Mouse (Mus musculus) heart, postnatal 0 days (tissue): ENCODE data around the gene Atp5s. TPM values are rescaled to one million over a fixed set of nuclear protein-coding genes. Genes with fewer than 3 reads are reported as not detected.

Experiments
- ATAC-seq: fragments of 200-750 bp; cut with Nextera tagmentation; 2 replicates; pipeline ENCODE4 v1.8.0; 2017; ENCODE audit warnings: low read depth, moderate number of reproducible peaks, moderate library complexity; ENCODE audit not compliant: insufficient read depth
- DNase-seq: peaks from one replicate; pipeline ENCODE4 v3.0.0-alpha.2; 2016; ENCODE audit warnings: low spot score
- H3K27ac ChIP-seq: fragments of 300-500 bp; sonication (generic); 2 replicates; pipeline ENCODE4 v1.5.1; 2014; ENCODE audit warnings: low read depth, mild to moderate bottlenecking
- H3K27me3 ChIP-seq: fragments of 300-500 bp; sonication (generic); 2 replicates; pipeline ENCODE4 v1.6.1; 2014; ENCODE audit warnings: low read length, mixed read lengths; ENCODE audit not compliant: control insufficient read depth, insufficient read depth
- H3K36me3 ChIP-seq: fragments of 300-500 bp; sonication (generic); replicated peaks from 2 replicates; pipeline ENCODE4 v1.6.1; 2014; ENCODE audit warnings: low read length, mixed read lengths; ENCODE audit not compliant: control insufficient read depth, insufficient read depth
- H3K4me1 ChIP-seq: fragments of 300-500 bp; sonication (generic); 2 replicates; pipeline ENCODE4 v1.6.1; 2014; ENCODE audit warnings: antibody characterized with exemption; ENCODE audit not compliant: control insufficient read depth, insufficient read depth
- H3K4me2 ChIP-seq: fragments of 300-500 bp; sonication (generic); 2 replicates; pipeline ENCODE4 v1.6.1; 2014; ENCODE audit warnings: low read depth, mild to moderate bottlenecking, low read length, moderate library complexity
- H3K4me3 ChIP-seq: fragments of 300-500 bp; sonication (generic); 2 replicates; pipeline ENCODE4 v1.5.1; 2014; ENCODE audit warnings: low read depth, low read length
- H3K9ac ChIP-seq: fragments of 300-500 bp; sonication (generic); replicated peaks from 2 replicates; pipeline ENCODE4 v1.6.1; 2014; ENCODE audit warnings: low read depth, low read length, mixed read lengths
- H3K9me3 ChIP-seq: fragments of 300-500 bp; sonication (generic); replicated peaks from 2 replicates; pipeline ENCODE4 v1.6.1; 2016; ENCODE audit warnings: low read length; ENCODE audit not compliant: control insufficient read depth
- CTCF ChIP-seq: IDR thresholded peaks from 2 replicates; pipeline ENCODE4 v1.5.1; 2016; ENCODE audit warnings: antibody characterized with exemption, control low read depth, low read depth
- EP300 ChIP-seq: IDR thresholded peaks from 2 replicates; pipeline ENCODE4 v1.6.1; 2016; ENCODE audit warnings: antibody characterized with exemption, low read depth
- WGBS: fragments of 180-500 bp; shearing (Covaris S2); extraction: QIAGEN DNeasy Blood & Tissue Kit; methylation state at CpG from one replicate; pipeline ENCODE4 v1.1.7; 2014; 5-methylcytosine and 5-hydroxymethylcytosine counted together
- polyA plus RNA-seq: library from polyadenylated mRNA; unstranded; fragments of >200 nt; fragmentation: Nextera tagmentation; extraction: Ambion mirVana; gene quantifications from 2 replicates; pipeline ENCODE4 v1.2.1, GENCODE M21; 2015
- total RNA-seq: library from RNA; depleted of rRNA; stranded (reverse); fragments of >200 nt; gene quantifications from 2 replicates; pipeline ENCODE4 v1.2.3, GENCODE M21; 2014; ENCODE audit warnings: low replicate concordance

Gene Atp5s
- total and polyA plus RNA-seq, 2 experiments from 2014 or later, result 8.9 to 40.9 TPM

- Histone ChIP-seq H3K36me3 (no peaks in the 10 kb centered on the region), H3K27ac (no peak overlapping the region), H3K4me2 (peak overlapping the region; percentile 31; the same call in 1 of the 2 replicates), H3K4me1 (no peaks in the 10 kb centered on the region; the same call in 1 of the 2 replicates), H3K9me3 (no peaks in the 10 kb centered on the region), H3K27me3 (no peaks in the 10 kb centered on the region), H3K4me3 (no peak overlapping the region), H3K9ac (no peak overlapping the region)
- WGBS, result 4% methylated on average over 2 of the region's 2 CpGs
- TF ChIP-seq CTCF, result peak; percentile 73
- TF ChIP-seq EP300, result no peak
- DNase-seq (peak; percentile 89), ATAC-seq (peak; percentile 36; the same call in 1 of the 2 replicates)
Measured at GRCm38 (mm10) chr12:69733518-69733917, 8.8 kb downstream of the Atp5s start.

- Histone ChIP-seq H3K27ac (0 out of 2 replicates have a peak overlapping the region, but pooled peaks have one; percentile 32), H3K9ac (no peak overlapping the region), H3K4me2 (peak overlapping the region; percentile 31; the same call in 1 of the 2 replicates), H3K36me3 (no peaks in the 10 kb centered on the region), H3K4me3 (no peak overlapping the region), H3K4me1 (no peaks in the 10 kb centered on the region; the same call in 1 of the 2 replicates), H3K27me3 (no peaks in the 10 kb centered on the region), H3K9me3 (no peaks in the 10 kb centered on the region)
- TF ChIP-seq EP300, result no peak
- TF ChIP-seq CTCF, result no peak
- WGBS, result 66% methylated on average over 3 of the region's 3 CpGs
- DNase-seq (no peak), ATAC-seq (no peak)
Measured at GRCm38 (mm10) chr12:69733923-69734322, 9.2 kb downstream of the Atp5s start.

- Histone ChIP-seq H3K9me3 (no peaks in the 10 kb centered on the region), H3K4me3 (no peak overlapping the region), H3K27ac (no peak overlapping the region), H3K27me3 (no peaks in the 10 kb centered on the region), H3K9ac (no peak overlapping the region), H3K4me1 (no peaks in the 10 kb centered on the region), H3K36me3 (peaks cover 7% of the 10 kb centered on the region; the same call in 1 of the 2 replicates), H3K4me2 (no peak overlapping the region)
- ATAC-seq (no peak), DNase-seq (no peak)
- TF ChIP-seq CTCF (peak; percentile 2; the same call in 1 of the 2 replicates), EP300 (no peak)
- 80% methylated on average over 5 of the region's 5 CpGs for WGBS
Measured at GRCm38 (mm10) chr12:69741965-69742364, 17.2 kb downstream of the Atp5s start.

GRCm38 (mm10) chr12:69744138-69744537 lies 19.4 kb downstream of the Atp5s start:
- no peak overlapping the region for H3K4me3 ChIP-seq
- TF ChIP-seq CTCF (no peak), EP300 (no peak)
- H3K36me3 ChIP-seq, result peaks cover 22% of the 10 kb centered on the region
- 52% methylated on average over 5 of the region's 5 CpGs for WGBS
- H3K27me3 ChIP-seq, result no peaks in the 10 kb centered on the region
- no peak overlapping the region for H3K4me2 ChIP-seq
- no peaks in the 10 kb centered on the region for H3K9me3 ChIP-seq
- no peak for ATAC-seq
- H3K9ac ChIP-seq, result no peak overlapping the region
- no peak overlapping the region for H3K27ac ChIP-seq
- no peaks in the 10 kb centered on the region for H3K4me1 ChIP-seq
- DNase-seq, result no peak

GRCm38 (mm10) chr12:69751864-69752341 lies 27.2 kb downstream of the Atp5s start:
- DNase-seq (peak; percentile 23), ATAC-seq (peak; percentile 84)
- no peaks in the 10 kb centered on the region for H3K9me3 ChIP-seq
- H3K27me3 ChIP-seq, result no peaks in the 10 kb centered on the region
- H3K36me3 ChIP-seq, result peaks cover 20% of the 10 kb centered on the region
- H3K4me1 ChIP-seq, result peaks cover 12% of the 10 kb centered on the region
- peak overlapping the region; percentile 66 for H3K27ac ChIP-seq
- H3K4me2 ChIP-seq, result no peak overlapping the region
- WGBS, result 34% methylated on average over 10 of the region's 10 CpGs
- no peak overlapping the region for H3K4me3 ChIP-seq
- TF ChIP-seq CTCF (no peak), EP300 (no peak; the same call in none of the 2 replicates)
- no peak overlapping the region for H3K9ac ChIP-seq

- WGBS, result 73% methylated on average over 5 of the region's 5 CpGs
- Histone ChIP-seq H3K36me3 (peaks cover 6% of the 10 kb centered on the region), H3K4me3 (no peak overlapping the region), H3K27ac (no peak overlapping the region), H3K9me3 (no peaks in the 10 kb centered on the region), H3K9ac (no peak overlapping the region), H3K27me3 (no peaks in the 10 kb centered on the region), H3K4me2 (no peak overlapping the region), H3K4me1 (peaks cover 21% of the 10 kb centered on the region)
- DNase-seq, result no peak
- no peak for ATAC-seq
- TF ChIP-seq CTCF (no peak), EP300 (no peak)
Measured at GRCm38 (mm10) chr12:69753936-69754335, 29.2 kb downstream of the Atp5s start.
